Mouse (Mus musculus): ENCODE measurements around the gene Slc4a5. TPM values are rescaled to one million over a fixed set of nuclear protein-coding genes. Genes with fewer than 3 reads are reported as not detected.

Gene Slc4a5
- total RNA-seq, 1 experiment, result 104 TPM

- H3K36me3 ChIP-seq (ENCODE audit: control insufficient read depth, insufficient read depth, low read length, poor library complexity, severe bottlenecking), result no peaks in the 10 kb centered on the region
- no peak for TF ChIP-seq MAFK (IDR thresholded peaks at IDR 0.05; ENCODE audit: insufficient read depth, low read depth, low read length)
- TF ChIP-seq CHD2 (IDR thresholded peaks at IDR 0.05; ENCODE audit: low read depth, low read length), result no peak
- no peak for TF ChIP-seq ZC3H11A (IDR thresholded peaks at IDR 0.05; ENCODE audit: borderline replicate concordance, low read depth, low read length)
- TF ChIP-seq HCFC1 (IDR thresholded peaks at IDR 0.05; ENCODE audit: borderline replicate concordance, insufficient read depth, low read length), result no peak
- TF ChIP-seq ZNF384 (IDR thresholded peaks at IDR 0.05; ENCODE audit: low read depth, low read length), result no peak
- no peaks in the 10 kb centered on the region for H3K9me3 ChIP-seq (ENCODE audit: control insufficient read depth, insufficient read depth, low read depth, low read length)
- H3K4me1 ChIP-seq (ENCODE audit: control insufficient read depth in 2 of 2, insufficient read depth in 2 of 2, low read length in 2 of 2, poor library complexity in 1 of 2), result no peaks in the 10 kb centered on the region
- in situ Hi-C loops (cut with MboI; ENCODE audit: low sequenced_read_pairs in 2 of 2, unreplicated experiment in 2 of 2), result no loop called here
- no peak overlapping the region for H3K4me3 ChIP-seq (ENCODE audit: insufficient read depth in 1 of 2, low read depth in 1 of 2, low read length in 2 of 2, poor library complexity in 1 of 2, severe bottlenecking in 1 of 2)
- no peak overlapping the region for H3K27ac ChIP-seq (ENCODE audit: insufficient read depth, low read depth, low read length, poor library complexity, severe bottlenecking)
- peak; percentile 19 for DNase-seq (ENCODE audit: low read depth, low spot score)
- H3K9ac ChIP-seq (ENCODE audit: insufficient read depth, low read depth, low read length, poor library complexity, severe bottlenecking), result no peak overlapping the region
Observed at GRCm38 (mm10) chr6:83264516-83264915, 44.9 kb downstream of the Slc4a5 start.

GRCm38 (mm10) chr6:83265253-83265652 lies 45.6 kb downstream of the Slc4a5 start:
- no peak overlapping the region for H3K27ac ChIP-seq (ENCODE audit: insufficient read depth, low read depth, low read length, poor library complexity, severe bottlenecking)
- H3K4me3 ChIP-seq (ENCODE audit: insufficient read depth in 1 of 2, low read depth in 1 of 2, low read length in 2 of 2, poor library complexity in 1 of 2, severe bottlenecking in 1 of 2), result no peak overlapping the region
- H3K9ac ChIP-seq (ENCODE audit: insufficient read depth, low read depth, low read length, poor library complexity, severe bottlenecking), result no peak overlapping the region
- no peaks in the 10 kb centered on the region for H3K4me1 ChIP-seq (ENCODE audit: control insufficient read depth in 2 of 2, insufficient read depth in 2 of 2, low read length in 2 of 2, poor library complexity in 1 of 2)
- DNase-seq (ENCODE audit: low read depth, low spot score), result peak; percentile 40
- TF ChIP-seq CHD2 (IDR thresholded peaks at IDR 0.05; ENCODE audit: low read depth, low read length), result no peak
- peak; percentile 75; the same call in 1 of the 2 replicates for TF ChIP-seq ZC3H11A (IDR thresholded peaks at IDR 0.05; ENCODE audit: borderline replicate concordance, low read depth, low read length)
- H3K9me3 ChIP-seq (ENCODE audit: control insufficient read depth, insufficient read depth, low read depth, low read length), result no peaks in the 10 kb centered on the region
- no peaks in the 10 kb centered on the region for H3K36me3 ChIP-seq (ENCODE audit: control insufficient read depth, insufficient read depth, low read length, poor library complexity, severe bottlenecking)
- in situ Hi-C loops (cut with MboI; ENCODE audit: low sequenced_read_pairs in 2 of 2, unreplicated experiment in 2 of 2), result no loop called here

GRCm38 (mm10) chr6:83265653-83266052 lies 46.0 kb downstream of the Slc4a5 start:
- Histone ChIP-seq H3K9me3 (ENCODE audit: control insufficient read depth, insufficient read depth, low read depth, low read length) (no peaks in the 10 kb centered on the region), H3K36me3 (ENCODE audit: control insufficient read depth, insufficient read depth, low read length, poor library complexity, severe bottlenecking) (no peaks in the 10 kb centered on the region), H3K4me1 (ENCODE audit: control insufficient read depth in 2 of 2, insufficient read depth in 2 of 2, low read length in 2 of 2, poor library complexity in 1 of 2) (no peaks in the 10 kb centered on the region), H3K4me3 (ENCODE audit: insufficient read depth in 1 of 2, low read depth in 1 of 2, low read length in 2 of 2, poor library complexity in 1 of 2, severe bottlenecking in 1 of 2) (no peak overlapping the region), H3K9ac (ENCODE audit: insufficient read depth, low read depth, low read length, poor library complexity, severe bottlenecking) (no peak overlapping the region), H3K27ac (ENCODE audit: insufficient read depth, low read depth, low read length, poor library complexity, severe bottlenecking) (no peak overlapping the region)
- TF ChIP-seq ZNF384 (IDR thresholded peaks at IDR 0.05; ENCODE audit: low read depth, low read length) (no peak), HCFC1 (IDR thresholded peaks at IDR 0.05; ENCODE audit: borderline replicate concordance, insufficient read depth, low read length) (no peak), MAFK (IDR thresholded peaks at IDR 0.05; ENCODE audit: insufficient read depth, low read depth, low read length) (no peak), ZC3H11A (IDR thresholded peaks at IDR 0.05; ENCODE audit: borderline replicate concordance, low read depth, low read length) (no peak), CHD2 (IDR thresholded peaks at IDR 0.05; ENCODE audit: low read depth, low read length) (no peak)
- in situ Hi-C loops (cut with MboI; ENCODE audit: low sequenced_read_pairs in 2 of 2, unreplicated experiment in 2 of 2), result no loop called here
- no peak for DNase-seq (ENCODE audit: low read depth, low spot score)

- no peak for DNase-seq (ENCODE audit: low read depth, low spot score)
- H3K36me3 ChIP-seq (ENCODE audit: control insufficient read depth, insufficient read depth, low read length, poor library complexity, severe bottlenecking), result no peaks in the 10 kb centered on the region
- no peak overlapping the region for H3K9ac ChIP-seq (ENCODE audit: insufficient read depth, low read depth, low read length, poor library complexity, severe bottlenecking)
Observed at GRCm38 (mm10) chr6:83267616-83268015, 48.0 kb downstream of the Slc4a5 start.

More at GRCm38 (mm10) chr6:83267616-83268015, 48.0 kb downstream of the Slc4a5 start:
- Histone ChIP-seq H3K4me1 (ENCODE audit: control insufficient read depth in 2 of 2, insufficient read depth in 2 of 2, low read length in 2 of 2, poor library complexity in 1 of 2) (no peaks in the 10 kb centered on the region), H3K9me3 (ENCODE audit: control insufficient read depth, insufficient read depth, low read depth, low read length) (no peaks in the 10 kb centered on the region), H3K4me3 (ENCODE audit: insufficient read depth in 1 of 2, low read depth in 1 of 2, low read length in 2 of 2, poor library complexity in 1 of 2, severe bottlenecking in 1 of 2) (no peak overlapping the region), H3K27ac (ENCODE audit: insufficient read depth, low read depth, low read length, poor library complexity, severe bottlenecking) (no peak overlapping the region)
- in situ Hi-C loops (cut with MboI; ENCODE audit: low sequenced_read_pairs in 2 of 2, unreplicated experiment in 2 of 2), result no loop called here
- no peak for TF ChIP-seq CHD2 (IDR thresholded peaks at IDR 0.05; ENCODE audit: low read depth, low read length)
- no peak for TF ChIP-seq ZC3H11A (IDR thresholded peaks at IDR 0.05; ENCODE audit: borderline replicate concordance, low read depth, low read length)
- TF ChIP-seq MAFK (IDR thresholded peaks at IDR 0.05; ENCODE audit: insufficient read depth, low read depth, low read length), result no peak
- no peak for TF ChIP-seq ZNF384 (IDR thresholded peaks at IDR 0.05; ENCODE audit: low read depth, low read length)
- no peak for TF ChIP-seq HCFC1 (IDR thresholded peaks at IDR 0.05; ENCODE audit: borderline replicate concordance, insufficient read depth, low read length)

Data from ES-E14 (cell line).